Comparison of ENCODE assay signal across 8 mouse cellular contexts in genomic region chr3:97297553-97298432, GRCm38 (mm10). TPM values are rescaled to one million over a fixed set of nuclear protein-coding genes. Genes with fewer than 3 reads are reported as not detected.
DNase-seq lines count a peak whose midpoint lies in the region; ATAC-seq lines count a peak whose summit lies in the region.

Bcl9 (minus strand) TSS chr3:97297917.

- H3K4me2 ChIP-seq in hindbrain, embryonic 15.5 days = peak within 1 kb of the TSS; percentile 68

- H3K4me3 ChIP-seq in hindbrain, embryonic 15.5 days = peak within 1 kb of the TSS; percentile 67

- peak within 1 kb of the TSS; percentile 78 for H3K9ac ChIP-seq in hindbrain, embryonic 15.5 days

- peaks cover 44% of the 10 kb centered on the region for H3K4me1 ChIP-seq in hindbrain, embryonic 15.5 days (replicated peaks)

- H3K36me3 ChIP-seq in hindbrain, embryonic 15.5 days = no peaks in the 10 kb centered on the region

- peak; percentile 90 for ATAC-seq in hindbrain, embryonic 15.5 days (ENCODE audit: low FRiP score, low read depth)

- no peaks in the 10 kb centered on the region for H3K9me3 ChIP-seq in hindbrain, embryonic 15.5 days

- H3K27me3 ChIP-seq in hindbrain, embryonic 15.5 days = no peaks in the 10 kb centered on the region

- WGBS in hindbrain, embryonic 15.5 days = under 1% methylated on average over 21 of the region's 21 CpGs

- peak; percentile 74 for DNase-seq in T-cell, adult 2 months (ENCODE audit: low spot score)
- peak; percentile 92 to 93 for DNase-seq in cerebellum, postnatal 14 days
- DNase-seq in gastrocnemius, adult 18-20 months (ENCODE audit: low spot score) = peak; percentile 78
- DNase-seq in layer of hippocampus, postnatal 36 days = peak; percentile 84 to 87
- peak; percentile 75 for DNase-seq in lung, postnatal 25 days (ENCODE audit: low spot score)
- DNase-seq in retina, embryonic 14.5 days (ENCODE audit: low spot score) = peak; percentile 88
- peak; percentile 47 for DNase-seq in urinary bladder, adult 2 months (ENCODE audit: low spot score)

- peak within 1 kb of the TSS; percentile 96 for H3K27ac ChIP-seq in hindbrain, embryonic 15.5 days (replicated peaks)

RNA-seq across cellular contexts. Expression of gene Bcl9, which starts in this region (rescaled TPM):
- total RNA-seq in gastrocnemius, adult 18-20 months (2021) = 1 to 10 TPM; 2.4 to 2.5 TPM
- 72.6 and 82.7 TPM in 2 replicates for polyA plus RNA-seq in hindbrain, embryonic 15.5 days (2015; fragmentation: Nextera tagmentation; extraction: Ambion mirVana)
- total RNA-seq in layer of hippocampus, postnatal 36 days (2021) = 10 to 100 TPM; 59.1 to 63.3 TPM
- 6.9 and 15.1 TPM in 2 replicates for polyA plus RNA-seq in urinary bladder, adult 2 months (2012; rRNA removed)

Comparison
In these comparisons a context has a peak if more than half of its experiments do, and no peak if none do; other contexts are left out.
1. Peak in every context shown above with its lines: DNase-seq, ATAC-seq, H3K4me3 ChIP-seq and H3K27ac ChIP-seq.
2. RNA of gene Bcl9 (total RNA-seq): 59.1 to 63.3 TPM in layer of hippocampus, postnatal 36 days; 2.4 to 2.5 TPM in gastrocnemius, adult 18-20 months; every median in the first group is over 10 times any median in the second.